Mouse (Mus musculus) mouse trophoblast stem cell (cell line): ENCODE data around the gene Aldh2.
"Not testable (repeated sequence)": the region's sequence is repeated elsewhere in the genome, so short reads cannot be mapped to it uniquely, and the experiment has no call there.

Source experiments
- in situ Hi-C, 2 experiments: fragments of 300-500 bp; cut with MseI, MboI; formaldehyde crosslinking; loops; 2 replicates in 1 of 2; 3 replicates in 1 of 2; pipeline ENCODE4 v1.15.1; 2025

The Aldh2 gene

GRCm38 (mm10) chr5:121562436-121562835 lies 31.2 kb downstream of the Aldh2 start:
- in situ Hi-C loops = no loop called here

- in situ Hi-C loops = no loop called here
Measured at GRCm38 (mm10) chr5:121549196-121549595, 44.4 kb downstream of the Aldh2 start.

GRCm38 (mm10) chr5:121547084-121547483 lies 46.5 kb downstream of the Aldh2 start:
- in situ Hi-C loops = no loop called here

- in situ Hi-C loops = no loop called here
Measured at GRCm38 (mm10) chr5:121546530-121546895, 47.1 kb downstream of the Aldh2 start.

DNA sequence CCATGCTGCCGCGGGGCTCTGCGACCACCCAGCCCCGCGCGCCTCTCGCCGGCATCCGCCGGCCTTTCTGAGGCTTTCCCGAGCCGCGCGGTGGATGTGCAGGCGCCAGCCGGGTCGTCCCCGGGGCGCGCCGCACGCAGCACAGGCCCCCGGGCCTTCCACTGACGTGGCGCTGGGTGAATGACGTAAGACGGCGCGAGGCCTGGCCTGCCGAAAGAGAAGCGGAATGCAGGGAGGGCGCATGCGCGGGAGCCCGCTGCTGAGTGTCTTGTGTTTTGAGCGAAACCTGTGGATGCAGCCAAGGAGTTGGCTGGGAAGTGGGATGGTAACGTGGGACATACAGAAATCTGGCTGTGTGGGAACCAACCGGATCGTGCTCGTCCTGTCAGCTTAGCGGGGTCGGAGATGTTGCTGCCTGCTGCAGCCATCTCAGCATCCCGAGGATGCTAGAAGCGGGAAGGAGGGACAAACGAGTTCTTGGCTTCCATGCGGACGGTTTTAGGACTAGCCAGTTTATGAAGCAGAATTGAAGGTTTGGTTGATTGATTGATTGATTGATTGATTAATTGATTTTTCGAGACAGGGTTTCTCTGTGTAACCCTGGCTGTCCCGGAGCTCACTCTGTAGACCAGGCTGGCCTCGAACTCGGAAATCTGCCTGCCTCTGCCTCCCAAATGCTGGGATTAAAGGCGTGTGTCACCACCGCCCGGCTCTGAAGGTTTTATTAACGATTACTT lies 47.7 kb downstream of the Aldh2 start, which contains the start of gene Mapkapk5:
Gene Mapkapk5, minus strand, starts transcription at position 113 of the 737 bp plus-strand sequence.
- in situ Hi-C loops = no loop called here

- in situ Hi-C loops = no loop called here
Measured at GRCm38 (mm10) chr5:121544910-121545792, 48.5 kb downstream of the Aldh2 start, which contains the start of the genes Adam1a and Gm42878. Gene Adam1a (minus strand): TSS chr5:121545482. Gene Gm42878 (minus strand): TSS chr5:121545482.

DNA sequence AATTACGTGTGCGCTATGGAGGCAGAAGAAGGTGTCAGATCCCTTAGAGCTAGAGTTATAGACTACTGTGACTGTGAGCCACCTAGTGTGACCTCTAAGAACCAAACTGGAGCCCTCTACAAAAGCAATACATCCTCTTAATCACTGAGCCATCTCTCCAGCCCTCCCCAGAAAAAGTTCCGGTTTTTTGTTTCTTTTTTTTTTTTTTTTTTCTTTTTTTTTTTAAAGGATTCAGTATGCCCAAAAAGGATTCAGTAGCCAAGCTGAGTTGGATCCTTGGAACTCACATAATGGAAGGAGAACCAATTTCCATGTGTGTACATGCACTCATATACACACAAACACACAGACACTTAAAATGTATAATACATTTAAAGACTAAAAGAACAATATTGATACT lies 50.3 kb downstream of the Aldh2 start:
- in situ Hi-C loops = no loop called here

DNA sequence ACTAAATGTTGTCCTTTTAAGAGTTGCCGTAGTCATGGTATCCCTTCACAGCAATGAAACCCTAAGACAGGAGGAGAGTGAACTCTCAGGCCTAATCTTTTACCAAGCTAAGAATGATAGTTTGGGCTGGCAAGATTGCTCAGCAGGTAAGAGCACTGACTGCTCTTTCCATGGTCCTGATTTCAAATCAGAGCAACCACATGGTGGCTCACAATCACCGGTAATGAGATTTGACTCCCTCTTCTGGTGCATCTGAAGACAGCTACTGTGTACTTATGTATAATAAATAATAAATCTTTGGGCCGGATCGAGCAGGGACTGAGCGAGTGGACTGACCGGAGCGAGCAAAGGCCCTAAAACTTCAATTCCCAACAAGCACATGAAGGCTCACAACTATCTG lies 52.4 kb downstream of the Aldh2 start:
- in situ Hi-C loops = no loop called here

GRCm38 (mm10) chr5:121540066-121540465 lies 53.6 kb downstream of the Aldh2 start:
- in situ Hi-C loops = no loop called here

DNA sequence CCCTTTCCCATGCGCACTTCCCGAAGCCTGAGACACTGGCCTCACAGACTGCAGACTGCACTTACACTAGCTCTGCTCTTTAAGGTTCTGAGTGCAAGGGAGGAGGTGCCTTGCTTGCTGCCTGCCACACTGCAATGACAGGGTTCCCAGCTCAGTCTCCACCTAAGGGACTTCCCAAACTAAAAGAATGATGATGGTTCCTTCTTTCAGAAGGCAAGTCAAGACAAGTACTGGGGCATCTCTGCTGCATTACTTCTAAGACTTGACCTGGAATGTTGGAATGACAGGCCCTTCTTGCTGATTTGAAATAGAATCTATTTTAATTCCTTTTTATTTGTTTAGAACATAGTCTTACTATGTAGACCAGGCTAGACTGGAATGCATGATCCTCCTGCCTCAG lies 56.0 kb downstream of the Aldh2 start:
- in situ Hi-C loops = no loop called here

DNA sequence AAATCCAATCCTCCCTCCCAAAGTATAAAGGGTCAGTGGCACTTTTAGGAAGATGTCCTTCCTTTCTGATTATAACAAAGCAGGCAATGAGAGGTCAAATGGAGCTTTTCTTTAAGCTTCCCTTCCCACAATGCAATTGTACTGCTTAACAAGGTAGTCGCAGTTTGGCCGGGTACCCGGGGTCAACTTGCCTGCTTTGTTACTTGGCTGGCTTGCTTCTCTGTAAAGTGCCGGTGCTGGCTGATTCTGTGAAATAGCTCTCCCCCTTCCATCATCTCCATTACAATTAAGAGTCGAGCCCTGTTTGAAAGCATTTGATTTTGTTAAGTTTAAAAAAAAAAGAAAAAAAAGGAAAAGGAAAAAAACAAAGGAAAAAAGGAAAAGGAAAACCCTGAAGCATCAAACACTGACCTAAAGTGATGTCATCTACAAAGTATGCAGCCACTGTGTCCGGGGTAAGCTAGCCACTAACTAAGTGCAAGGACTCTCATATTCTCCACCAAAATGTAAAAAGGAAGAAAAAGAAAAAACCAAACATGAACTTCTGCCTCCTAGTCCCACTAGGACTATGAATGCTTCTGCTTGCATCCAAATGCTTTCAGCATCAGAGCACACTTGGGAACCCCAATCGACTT lies 56.6 kb downstream of the Aldh2 start:
- in situ Hi-C loops = no loop called here

- in situ Hi-C loops = no loop called here
Measured at GRCm38 (mm10) chr5:121535116-121535515, 58.5 kb downstream of the Aldh2 start.

GRCm38 (mm10) chr5:121534521-121534920 lies 59.1 kb downstream of the Aldh2 start:
- in situ Hi-C loops = no loop called here

DNA sequence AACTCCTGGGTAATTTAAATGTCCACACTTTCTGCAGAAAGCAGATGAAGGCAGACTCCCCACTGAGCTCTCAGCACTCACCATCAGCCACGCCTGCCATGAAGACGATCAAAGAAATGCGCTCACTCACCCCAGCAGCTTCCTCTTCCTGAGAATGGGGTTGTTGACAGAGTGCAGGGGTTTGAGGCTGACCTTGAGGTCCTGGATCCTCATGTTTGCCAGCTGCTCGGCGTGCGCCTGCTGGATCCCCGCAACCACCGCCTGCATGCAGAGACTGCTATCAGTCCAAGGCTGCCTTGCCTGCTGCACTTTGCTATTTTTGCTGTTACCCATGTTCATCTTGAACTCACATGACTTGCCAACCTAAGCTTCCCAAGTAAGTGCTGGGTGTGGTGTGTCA lies 66.7 kb downstream of the Aldh2 start:
- in situ Hi-C loops = no loop called here

DNA sequence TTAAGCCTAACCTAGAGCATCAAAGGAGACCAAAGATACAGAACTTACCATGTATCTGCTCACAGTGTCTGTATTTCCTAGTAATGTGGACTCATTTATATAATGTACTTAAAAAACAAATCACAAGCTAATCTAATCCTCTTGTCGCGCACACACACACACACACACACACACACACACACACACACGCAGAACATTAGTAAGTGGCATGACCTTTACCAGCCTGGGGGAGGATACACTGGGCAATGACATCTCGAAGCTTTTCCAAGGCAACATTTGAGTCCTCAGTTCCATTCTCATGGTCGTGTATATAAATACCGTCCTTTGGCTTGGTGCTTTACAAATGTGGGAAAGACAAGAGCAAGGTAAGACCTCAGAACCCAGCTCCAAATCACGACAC lies 67.1 kb downstream of the Aldh2 start:
- in situ Hi-C loops = no loop called here

DNA sequence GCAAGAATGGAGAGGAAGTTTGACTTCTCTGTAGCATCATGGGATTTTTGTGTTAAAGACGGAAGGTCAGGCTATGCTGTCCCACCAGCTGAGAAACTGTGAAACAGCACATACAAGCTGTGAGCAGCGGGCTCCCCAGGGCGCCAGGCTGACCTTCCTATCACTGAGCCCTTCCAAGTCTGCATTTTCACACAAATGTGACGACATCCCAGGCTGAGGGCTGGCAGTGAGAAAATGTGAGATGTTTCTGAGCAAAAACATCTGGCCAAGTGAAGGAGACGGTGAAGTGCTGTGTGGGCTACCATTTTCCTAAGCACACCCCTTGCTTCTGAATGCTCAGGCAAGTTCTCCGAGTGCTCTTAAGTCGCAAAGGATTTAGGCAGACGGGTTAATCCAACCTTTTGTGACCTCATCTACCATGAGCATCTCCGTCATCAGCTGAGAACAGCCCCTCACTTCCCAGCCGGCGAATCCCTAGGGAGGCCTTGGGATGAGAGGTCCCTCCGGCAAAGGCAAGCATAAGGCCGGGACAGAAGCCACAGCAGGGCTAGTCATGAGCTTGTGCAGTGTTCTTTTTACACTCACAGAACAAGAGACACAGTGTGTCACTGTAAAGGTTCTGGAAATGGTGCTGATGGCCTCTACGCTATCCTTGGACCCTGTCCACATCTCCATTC lies 67.7 kb downstream of the Aldh2 start:
- in situ Hi-C loops = no loop called here

GRCm38 (mm10) chr5:121519758-121520157 lies 73.9 kb downstream of the Aldh2 start:
- in situ Hi-C loops = not testable (repeated sequence)

GRCm38 (mm10) chr5:121518983-121519382 lies 74.6 kb downstream of the Aldh2 start:
- in situ Hi-C loops = no loop called here
